Mouse (Mus musculus): ENCODE results near the gene Hdc.
"Not testable (repeated sequence)": the region's sequence is repeated elsewhere in the genome, so short reads cannot be mapped to it uniquely, and the experiment has no call there.

DNA sequence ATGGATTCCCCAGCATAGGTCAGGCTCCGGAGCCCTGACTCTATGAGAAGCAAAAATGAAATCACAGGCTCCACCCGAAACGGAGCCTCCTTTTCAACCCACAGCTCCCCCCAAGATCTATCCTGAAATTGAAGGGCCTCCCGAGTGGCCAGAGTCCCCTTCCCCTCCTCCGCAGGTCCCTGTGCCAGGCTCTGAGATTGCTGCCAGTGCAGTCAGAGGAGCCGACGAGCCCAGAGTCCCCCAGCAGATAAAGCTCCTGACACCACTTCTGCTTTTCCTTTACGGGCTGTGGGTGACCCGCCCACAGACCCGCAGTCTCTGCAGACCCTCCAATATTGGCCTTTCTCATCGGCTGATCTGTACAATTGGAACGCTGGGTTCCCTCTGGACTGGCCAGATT is 9.5 kb downstream of the Hdc start:
- not testable (repeated sequence) for TF ChIP-seq CTCF (IDR thresholded peaks at IDR 0.05; ENCODE audit: insufficient read depth, low read length); POLR2A (IDR thresholded peaks at IDR 0.05; ENCODE audit: borderline replicate concordance, extremely low read depth, low read depth, low read length)
